Mouse (Mus musculus) left cerebral cortex, adult 18-20 months (tissue): ENCODE data around the gene Acly. TPM values are rescaled to one million over a fixed set of nuclear protein-coding genes. Genes with fewer than 3 reads are reported as not detected.
"Not testable (repeated sequence)": the region's sequence is repeated elsewhere in the genome, so short reads cannot be mapped to it uniquely, and the experiment has no call there.

Source experiments
- DNase-seq, 2 experiments: peaks; one replicate each; pipeline ENCODE4 v3.0.0; 2021 to 2022; ENCODE audit warnings: low spot score in 2 of 2, mixed read lengths in 1 of 2
- total RNA-seq, 2 experiments: library from RNA; stranded (reverse); gene quantifications; 2 replicates each; pipeline ENCODE4 v1.2.3; 2021

The Acly gene
- total RNA-seq, 2 experiments from 2014 or later = 133 to 140 TPM

DNA sequence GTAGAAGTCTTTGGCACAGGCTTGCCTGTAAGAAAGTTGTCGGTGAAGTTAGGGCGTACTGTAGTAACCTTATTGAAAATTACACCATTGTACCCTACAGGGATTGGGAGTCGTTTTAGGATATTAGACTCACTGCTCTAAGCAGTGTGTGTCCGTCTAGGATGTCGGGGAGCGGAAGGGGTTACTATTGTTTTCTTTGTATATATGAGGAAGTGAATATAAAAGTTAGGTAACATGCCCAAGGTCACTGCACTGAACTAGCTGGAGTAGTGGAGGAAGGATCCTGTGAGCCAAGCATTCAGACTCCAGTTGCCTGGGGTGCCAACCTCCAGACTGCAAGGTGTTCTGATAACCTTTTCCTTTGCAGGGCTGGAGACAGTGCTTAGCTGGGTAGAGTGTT, 19.2 kb upstream of the Acly start:
- no peak for DNase-seq

DNA sequence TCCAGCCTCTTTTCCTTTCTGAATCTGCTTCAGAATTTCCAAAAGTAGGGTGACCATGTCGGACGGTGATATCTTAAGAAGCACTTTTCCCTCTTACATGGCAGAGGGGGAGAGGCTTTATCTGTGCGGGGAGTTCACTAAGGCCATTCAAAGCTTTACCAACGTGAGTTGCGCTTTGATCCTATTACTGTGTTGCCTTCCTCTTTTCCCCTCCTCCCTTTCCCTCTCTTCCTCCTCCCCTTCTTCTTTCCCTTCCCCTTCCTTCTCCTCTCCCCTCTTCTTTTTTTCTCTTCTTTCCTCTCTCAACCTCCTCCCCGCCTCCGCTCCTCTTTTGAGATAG, 17.9 kb upstream of the Acly start:
- DNase-seq = no peak

DNA sequence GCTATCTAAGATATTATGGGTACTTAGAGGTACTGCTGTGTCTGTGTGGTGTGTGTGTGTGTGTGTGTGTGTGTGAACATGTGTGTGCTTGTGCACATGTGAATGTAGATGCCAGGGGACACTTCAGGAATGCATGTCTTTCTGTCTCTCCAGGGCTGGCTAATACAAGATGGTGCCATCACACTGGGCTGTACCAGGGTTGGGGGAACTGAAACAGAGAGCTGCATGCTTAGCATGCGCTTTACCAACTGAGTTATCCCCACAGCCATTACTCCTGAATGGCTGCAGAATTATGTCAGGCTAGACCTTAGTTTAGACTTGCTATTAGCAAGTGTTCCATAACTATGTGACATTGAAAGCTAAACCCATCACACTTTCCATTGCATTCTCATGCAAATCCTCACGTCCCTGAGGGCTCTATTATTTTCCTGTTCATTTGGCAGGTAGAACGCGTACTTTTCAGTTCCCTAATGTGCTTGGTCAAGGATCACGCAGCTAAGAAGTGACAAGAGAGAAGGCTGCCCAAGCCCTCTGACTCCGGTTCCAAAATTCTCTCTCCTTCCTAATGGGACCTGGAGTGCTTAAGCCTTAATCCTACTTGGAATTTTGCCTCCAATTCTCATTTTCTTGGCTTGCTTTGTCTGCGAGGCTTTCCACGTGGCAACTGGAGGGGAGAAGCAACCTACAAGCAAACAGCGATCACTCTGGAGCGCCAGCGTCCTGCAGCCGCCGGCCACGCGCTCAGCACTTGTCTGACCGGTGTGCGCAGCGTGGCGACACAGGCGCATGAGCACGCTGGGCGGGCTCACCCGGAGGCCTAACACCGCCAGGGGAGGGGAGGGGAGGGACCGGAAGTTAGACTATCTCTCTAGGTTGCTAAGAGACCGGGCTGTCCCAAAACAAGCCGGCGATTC, 17.3 kb upstream of the Acly start, which contains the start of gene Ttc25:
Gene Ttc25, plus strand, starts transcription at position 776 of the 914 bp plus-strand sequence.
- DNase-seq = peak; percentile 65 to 84

DNA sequence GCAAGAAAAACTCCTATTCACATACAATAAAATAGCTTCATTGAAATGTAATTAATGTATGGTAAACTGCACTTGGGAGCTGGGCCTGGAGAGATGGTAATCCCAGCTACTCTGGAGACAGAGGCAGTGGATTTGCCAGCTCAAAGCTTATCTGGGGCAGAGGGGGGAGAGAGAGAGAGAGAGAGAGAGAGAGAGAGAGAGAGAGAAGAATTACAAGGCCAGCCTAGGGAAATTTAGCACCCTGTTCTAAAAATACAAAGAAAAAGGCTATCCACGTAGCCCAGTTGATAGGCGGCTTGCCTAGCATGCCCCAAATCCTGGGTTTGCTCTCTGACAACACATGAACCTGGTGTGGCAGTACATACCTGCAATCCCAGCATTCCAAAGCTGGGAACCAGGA, 13.8 kb upstream of the Acly start:
- no peak for DNase-seq

DNA sequence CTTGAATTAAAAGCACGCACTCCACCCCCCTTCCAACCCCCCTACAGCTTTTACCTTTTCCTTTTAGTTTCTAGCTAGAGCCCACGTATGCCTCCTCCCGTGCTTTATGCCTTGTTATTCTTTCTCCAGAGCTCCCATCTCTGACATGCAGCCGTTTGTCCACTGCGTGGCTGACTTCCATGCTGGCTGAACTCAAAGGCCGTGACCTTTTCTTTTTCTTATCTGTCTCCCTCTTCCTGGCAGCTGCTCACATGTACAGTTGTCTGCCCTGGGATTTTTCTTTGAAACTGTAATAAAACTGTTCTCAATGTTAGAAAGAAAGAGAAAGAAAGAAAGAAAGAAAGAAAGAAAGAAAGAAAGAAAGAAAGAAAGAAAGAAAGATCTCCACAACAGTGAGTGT, 13.2 kb upstream of the Acly start:
- no peak for DNase-seq

DNA sequence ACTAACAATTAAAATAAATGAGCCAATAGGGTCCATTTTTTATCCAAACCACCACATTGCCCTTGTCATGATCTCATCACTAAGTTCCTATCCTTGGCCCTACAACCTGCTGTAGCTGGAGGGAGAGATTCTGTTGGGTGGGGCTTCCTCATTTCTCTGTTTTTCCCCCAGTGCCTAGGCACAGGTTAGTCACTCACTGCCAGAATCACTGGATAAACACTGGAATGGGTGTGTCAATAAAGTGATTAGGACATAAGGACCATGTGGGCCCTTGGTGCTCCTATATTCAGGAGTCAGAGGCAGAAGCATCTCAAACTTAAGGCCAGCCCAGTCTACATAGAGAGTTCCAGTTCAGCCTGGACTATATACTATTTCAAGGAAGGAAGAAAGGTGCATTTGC, 8.7 kb upstream of the Acly start:
- no peak for DNase-seq

DNA sequence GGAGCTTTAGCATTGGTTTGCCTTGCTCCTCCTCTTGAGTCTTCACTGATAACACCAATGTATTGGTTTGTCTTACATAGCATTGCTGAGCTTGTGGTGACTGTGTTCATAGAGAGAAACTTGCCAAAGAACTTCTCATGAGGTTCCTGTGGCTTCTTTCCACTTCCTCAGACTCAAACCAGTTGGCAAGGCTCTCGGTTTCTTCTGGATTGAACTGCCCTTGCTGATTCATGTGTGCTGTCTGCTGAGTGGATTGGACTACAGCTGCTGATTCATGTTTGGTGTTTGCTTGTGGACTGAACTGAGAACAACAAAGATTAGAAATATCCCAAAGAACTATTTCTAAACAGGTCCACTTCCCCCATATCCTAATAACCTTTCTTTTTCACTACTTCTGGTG, 8.2 kb upstream of the Acly start:
- DNase-seq = no peak

DNA sequence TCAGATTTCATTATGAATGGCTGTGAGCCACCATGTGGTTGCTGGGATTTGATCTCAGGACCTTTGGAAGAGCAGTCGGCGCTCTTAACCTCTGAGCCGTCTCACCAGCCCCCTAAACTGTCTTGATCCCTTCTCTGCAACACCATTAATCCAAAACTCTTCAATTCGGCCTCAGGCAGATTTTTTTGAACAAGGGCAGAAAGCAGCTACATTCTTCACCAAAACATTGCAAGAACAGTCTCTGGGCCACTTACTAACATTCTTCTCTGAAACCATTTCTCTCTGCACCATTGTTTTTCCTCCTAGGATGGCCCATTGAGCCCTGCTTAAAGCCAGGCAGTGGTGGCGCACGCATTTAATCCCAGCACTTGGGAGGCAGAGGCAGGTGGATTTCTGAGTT, 7.0 kb upstream of the Acly start:
- not testable (repeated sequence) for DNase-seq

DNA sequence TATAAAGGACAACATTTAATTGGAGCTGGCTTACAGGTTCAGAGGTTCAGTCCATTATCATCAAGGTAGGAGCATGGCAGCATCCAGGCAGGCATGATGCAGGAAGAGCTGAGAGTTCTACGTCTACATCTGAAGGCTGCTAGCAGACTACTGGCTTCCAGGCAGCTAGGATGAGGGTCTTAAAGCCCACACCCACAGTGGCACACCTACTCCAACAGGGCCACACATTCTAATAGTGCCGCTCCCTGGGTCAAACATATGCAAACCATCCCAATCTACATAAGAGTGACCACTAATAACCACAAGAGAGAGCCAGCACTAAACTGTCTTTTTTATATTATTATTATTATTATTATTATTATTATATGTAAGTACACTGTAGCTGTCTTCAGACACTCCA, 6.6 kb upstream of the Acly start:
- not testable (repeated sequence) for DNase-seq

DNA sequence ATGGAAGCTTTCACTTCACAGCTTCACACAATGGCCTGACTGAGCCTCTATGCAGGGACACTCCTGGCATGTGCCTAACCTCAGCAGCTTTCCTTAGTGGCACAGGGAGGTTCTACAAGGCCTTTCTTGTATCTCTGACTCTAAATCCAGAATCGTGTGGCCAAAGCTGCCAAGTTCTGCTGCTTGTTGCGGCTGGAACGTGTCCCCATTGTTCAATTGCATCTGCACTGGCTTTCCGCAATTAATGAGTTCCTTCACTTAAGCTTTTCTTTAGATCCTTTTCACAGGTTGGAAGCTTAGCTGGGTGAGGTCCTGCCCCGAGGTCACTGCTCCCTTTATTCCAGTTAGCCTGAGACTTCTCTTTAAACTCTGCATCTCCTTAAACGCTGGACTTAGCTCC, 6.1 kb upstream of the Acly start:
- no peak for DNase-seq

DNA sequence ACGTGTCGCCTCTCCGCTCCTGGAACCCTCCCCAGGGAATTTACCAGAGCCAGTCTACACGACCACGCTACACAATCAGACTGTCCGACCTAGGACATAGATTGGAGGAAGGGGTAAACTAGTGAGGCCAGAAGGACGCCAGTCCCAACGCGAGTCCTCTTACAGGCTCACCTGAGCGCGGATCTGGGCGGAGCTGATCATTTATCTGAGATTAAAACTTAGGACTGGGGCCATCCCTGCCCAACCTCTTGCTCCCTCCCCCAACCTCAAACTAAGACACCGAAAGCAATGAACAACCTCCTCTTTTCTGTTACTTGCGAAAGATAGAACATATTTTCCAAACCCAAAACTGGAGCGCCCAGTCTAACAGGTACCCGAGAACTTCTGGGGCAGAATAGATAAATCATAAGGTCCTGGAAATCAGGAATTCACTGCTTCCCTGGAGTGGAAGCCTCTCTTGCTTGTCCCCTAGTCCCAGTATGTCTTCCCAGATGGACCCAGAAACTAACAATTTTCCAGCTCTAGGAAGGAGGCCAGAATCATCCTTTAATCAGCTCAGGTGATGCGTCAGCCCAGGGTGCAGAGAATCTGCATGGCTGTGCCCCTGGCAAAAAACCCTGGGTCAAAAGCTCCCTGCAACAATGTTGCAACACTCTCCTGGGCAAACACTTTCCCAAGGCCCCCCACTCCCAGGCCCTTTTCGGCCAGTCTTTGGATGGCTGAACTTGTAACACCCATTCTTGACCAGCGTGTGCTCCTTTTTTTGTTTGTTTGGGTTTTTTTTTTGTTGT, 770 bp upstream of the Acly start:
- no peak for DNase-seq

DNA sequence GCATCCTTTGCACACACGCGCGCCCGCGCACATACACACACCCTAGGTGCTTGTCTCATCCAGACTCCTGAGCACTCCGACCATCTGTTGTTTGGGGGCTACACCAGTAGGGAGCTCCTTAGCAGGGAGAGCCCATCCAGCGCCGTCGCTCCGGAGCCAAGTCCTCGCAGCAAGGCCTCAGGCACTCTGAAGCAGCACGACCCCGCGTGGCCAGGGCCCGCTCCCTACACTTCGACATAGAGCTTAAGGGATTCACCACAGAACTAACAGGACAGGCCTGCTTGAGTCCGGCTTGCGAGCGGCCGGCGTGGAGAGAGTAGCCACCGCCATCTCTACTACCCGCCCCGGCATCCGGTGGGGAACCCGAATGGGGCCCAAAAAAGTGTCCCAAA, 738 bp downstream of the Acly start:
- DNase-seq = peak; percentile 45 to 48

DNA sequence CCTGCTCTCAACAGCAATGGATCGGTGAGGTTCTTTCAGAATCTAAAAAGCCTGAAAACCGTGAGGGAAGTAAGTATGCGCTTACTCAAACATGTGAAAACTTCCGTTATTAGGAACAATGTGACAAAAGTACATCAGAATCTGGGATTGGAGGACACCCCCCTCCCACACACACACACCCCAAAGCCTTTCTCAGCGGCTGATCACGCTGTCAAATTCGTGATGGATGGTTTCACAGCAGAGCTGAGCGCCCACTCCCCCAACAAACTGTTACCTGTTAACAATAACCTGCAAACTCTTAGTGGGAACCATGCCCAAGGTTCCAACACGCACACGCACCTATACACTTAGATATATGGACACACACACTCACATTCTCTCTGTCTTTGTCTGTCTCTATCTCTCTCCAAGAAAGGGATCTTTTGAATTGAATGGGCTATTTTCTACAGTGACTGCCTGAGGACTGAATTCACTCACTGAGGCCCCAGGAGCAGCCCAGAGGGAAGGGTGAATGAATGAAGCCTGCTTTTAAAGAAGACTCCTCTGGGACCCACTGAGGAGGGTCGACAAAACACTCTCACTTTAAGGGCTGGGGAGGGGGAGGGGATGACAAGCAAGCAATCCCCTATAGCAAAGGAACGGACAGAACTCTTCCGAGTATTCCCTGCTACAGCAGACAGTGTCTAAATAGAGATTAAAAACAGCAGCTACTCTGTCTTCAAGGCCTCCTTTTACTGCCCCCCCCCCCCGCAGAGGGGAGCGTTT, 1.6 kb downstream of the Acly start:
- no peak for DNase-seq

DNA sequence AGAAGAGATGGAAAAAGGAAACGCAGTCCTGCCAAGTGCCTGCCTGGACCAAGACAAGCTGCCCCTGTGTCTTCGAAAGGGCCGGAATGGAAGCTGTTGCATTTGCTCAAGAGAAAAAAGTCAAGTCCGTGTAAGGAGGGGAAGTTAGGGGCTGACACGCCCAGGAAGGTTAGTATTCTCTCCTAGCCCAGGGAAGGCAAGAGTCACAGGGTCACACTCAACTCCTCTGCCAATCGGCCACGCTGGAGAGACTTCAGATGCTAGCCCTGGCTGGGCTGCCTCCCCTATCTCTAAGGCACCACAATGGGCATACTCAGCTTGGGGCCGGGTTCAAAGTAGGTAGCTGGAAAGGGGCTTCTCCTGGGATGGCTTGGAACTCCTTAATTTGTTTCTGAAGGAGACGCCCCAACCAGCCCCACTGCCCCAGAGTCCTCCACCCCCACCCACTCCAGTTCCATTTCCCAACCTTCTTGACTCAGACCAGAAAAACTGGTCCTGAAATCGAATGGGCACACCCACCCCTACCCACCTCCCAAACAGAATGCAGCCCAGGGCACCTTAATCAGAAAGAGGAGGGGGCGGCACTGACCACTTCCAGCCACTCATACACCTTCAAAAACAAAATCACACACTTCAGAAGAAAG, 2.7 kb downstream of the Acly start:
- DNase-seq = no peak

DNA sequence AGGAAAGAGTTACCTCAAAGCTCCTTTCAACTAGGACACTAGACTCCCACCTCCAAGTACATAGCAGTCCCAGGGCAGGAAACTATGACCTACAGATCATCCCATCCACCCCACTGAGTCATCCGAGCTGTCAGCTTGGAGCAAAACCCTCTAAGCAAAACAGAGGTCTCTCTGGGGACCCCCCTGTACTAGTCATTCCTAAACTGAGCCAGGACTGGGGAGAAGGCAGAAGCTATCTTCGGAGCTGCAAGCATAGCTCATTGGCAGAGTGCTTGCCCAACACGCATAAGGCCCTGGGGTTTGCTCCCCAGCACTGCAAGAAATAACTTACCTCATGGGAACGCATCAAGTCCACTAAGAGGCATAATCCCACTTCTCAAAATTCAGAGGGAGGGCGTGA, 3.4 kb downstream of the Acly start:
- no peak for DNase-seq

DNA sequence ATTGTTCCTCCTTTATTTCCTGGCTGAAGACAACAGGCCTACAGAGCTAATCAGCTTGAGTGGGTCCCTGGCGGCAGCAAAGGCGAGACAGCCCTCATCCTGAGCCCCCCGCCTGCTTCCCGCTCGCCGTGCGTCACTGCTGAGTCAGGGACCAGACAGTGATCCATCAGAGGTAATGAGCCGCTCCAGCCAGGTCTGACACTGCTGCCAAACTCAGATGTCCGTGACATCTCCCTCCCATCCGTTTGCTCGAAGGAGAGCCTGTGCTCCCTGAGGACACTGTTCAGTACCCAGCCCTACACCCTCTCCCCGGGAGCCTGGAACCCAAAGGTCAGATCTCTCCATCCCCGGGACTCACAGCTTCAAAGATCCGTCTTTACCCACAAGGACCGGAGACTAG, 7.0 kb downstream of the Acly start:
- no peak for DNase-seq

DNA sequence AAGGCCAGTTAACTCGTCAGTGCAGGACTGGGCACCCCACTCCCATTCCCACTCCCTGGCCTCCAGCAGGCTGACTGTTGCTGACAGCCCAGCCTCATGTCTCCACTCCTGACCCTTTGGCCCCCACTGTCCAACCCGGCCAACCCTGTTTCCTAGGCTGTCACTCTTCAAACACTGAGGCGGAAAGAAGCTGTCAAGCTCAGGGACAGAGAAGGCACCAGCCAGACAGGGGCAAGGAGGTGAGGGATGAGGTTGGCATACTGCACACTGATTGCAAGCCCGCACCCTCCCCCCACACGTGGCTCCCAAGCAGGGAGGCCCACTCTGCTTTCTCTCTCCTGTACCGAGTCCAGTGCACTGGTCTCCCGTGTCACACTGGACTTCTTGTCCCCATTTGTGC, 8.6 kb downstream of the Acly start:
- DNase-seq = no peak

DNA sequence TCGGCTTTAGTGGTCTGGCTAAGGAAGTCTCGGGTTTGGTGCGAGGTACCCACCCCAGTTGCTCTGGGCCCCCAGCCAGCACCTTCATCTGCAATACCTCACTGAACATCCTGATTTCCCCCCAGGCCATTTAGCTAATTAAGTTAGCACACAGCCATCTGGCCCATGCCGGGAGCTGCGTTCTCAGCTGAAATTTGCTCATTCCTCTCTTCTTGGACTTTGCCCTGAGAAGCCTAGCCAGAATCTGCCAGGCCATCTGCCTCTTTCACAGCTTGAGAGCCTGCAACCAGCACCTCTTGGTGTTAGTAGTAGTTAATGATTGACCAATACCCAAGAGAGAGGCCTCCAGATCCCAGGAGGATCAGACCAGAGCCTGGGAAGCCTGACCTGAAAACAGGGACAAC, 9.6 kb downstream of the Acly start:
- no peak for DNase-seq

DNA sequence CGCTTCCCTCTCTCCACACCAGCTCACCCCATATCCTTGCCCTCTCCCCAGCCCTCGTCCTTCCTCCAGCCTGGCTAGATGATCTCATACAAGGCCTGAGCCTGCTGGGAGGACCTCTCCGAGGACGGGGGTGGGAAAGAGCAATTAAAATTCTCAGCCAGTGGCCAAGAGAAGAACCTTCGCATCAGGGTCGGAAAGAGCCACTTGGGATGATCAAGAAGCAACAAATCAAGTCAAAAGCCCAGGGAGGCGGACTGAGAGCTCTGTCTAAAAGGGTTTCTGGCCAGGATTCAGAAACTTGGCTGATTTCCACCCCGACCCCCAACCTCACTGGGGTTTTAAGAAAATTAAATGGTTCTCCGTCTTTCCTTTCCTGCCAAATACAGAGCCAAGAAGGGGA, 11.5 kb downstream of the Acly start:
- DNase-seq = no peak

DNA sequence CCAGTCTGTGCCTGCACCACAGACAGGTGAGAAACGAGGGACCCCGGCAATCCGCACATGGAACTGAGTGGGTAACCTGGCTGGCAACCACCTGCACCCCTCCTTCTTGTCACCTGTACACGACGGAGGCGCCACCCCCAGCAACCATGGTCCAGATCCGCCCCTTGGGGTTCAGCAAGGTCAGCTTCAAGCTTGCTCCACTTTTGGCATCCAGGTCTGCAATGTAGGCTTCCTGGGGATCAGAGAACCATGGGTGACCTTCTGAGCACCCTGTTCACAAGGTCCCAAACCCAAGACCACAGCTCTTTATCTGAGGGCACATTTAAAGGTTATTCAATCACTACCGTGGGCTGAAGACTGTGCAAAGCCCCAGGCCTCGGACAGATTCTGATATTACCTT, 12.0 kb downstream of the Acly start:
- DNase-seq = no peak

DNA sequence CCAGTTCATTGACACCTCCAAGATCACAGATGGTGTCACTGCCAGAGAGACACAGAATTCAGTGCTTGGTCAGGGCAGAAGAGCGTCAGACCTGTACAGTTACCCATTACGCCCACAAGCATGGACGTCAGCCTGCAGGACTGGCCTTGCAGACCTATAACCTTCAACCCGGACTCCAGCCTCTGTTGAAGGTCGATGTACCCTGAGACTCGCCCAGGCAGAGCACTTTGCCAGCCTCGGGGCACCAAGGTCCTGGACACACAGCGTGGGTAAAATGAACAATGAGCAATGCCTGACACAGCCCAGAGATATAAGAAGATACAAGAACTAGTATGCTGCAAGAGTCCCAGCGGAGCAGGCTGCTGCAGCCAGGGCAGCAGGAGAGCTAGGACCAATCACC, 12.7 kb downstream of the Acly start:
- no peak for DNase-seq
